Mouse (Mus musculus): ENCODE results near the gene Ppp1r32. TPM values are rescaled to one million over a fixed set of nuclear protein-coding genes. Genes with fewer than 3 reads are reported as not detected.
A peak's percentile ranks its signal among the peaks of the same experiment; 100 is the strongest.

Ppp1r32 gene
- polyA plus RNA-seq, 1 experiment from 2014 or later = 0.14 TPM

- no peaks in the 10 kb centered on the region for H3K36me3 ChIP-seq (ENCODE audit: control insufficient read depth, insufficient read depth, low read length)
- WGBS = 34% methylated on average over 6 of the region's 6 CpGs
- no peak overlapping the region for H3K9ac ChIP-seq (ENCODE audit: low read length)
- H3K4me1 ChIP-seq (replicated peaks; ENCODE audit: control insufficient read depth, insufficient read depth, low read length) = peaks cover 47% of the 10 kb centered on the region
- H3K27ac ChIP-seq (ENCODE audit: low read depth) = peak overlapping the region; percentile 64
- H3K9me3 ChIP-seq (ENCODE audit: control insufficient read depth, low read length) = no peaks in the 10 kb centered on the region
- H3K27me3 ChIP-seq (replicated peaks; ENCODE audit: control insufficient read depth, insufficient read depth, low read length) = no peaks in the 10 kb centered on the region
- DNase-seq (ENCODE audit: low spot score) (no peak), ATAC-seq (replicated peaks; ENCODE audit: low FRiP score, low TSS enrichment, low read depth) (no peak)
- no peak overlapping the region for H3K4me3 ChIP-seq (ENCODE audit: low read depth, low read length)
- H3K4me2 ChIP-seq (ENCODE audit: low read length) = no peak overlapping the region
These were observed 55.9 kb downstream of the Ppp1r32 start for GRCm38 (mm10) chr19:10426793-10427192.

- no peak overlapping the region for H3K9ac ChIP-seq (ENCODE audit: low read length)
These were observed 56.4 kb downstream of the Ppp1r32 start for GRCm38 (mm10) chr19:10426312-10426711.

GRCm38 (mm10) chr19:10425484-10426270, 57.1 kb downstream of the Ppp1r32 start:
- ATAC-seq (replicated peaks; ENCODE audit: low FRiP score, low TSS enrichment, low read depth) (peak; percentile 28; the same call in 1 of the 2 replicates), DNase-seq (ENCODE audit: low spot score) (no peak)
- no peaks in the 10 kb centered on the region for H3K36me3 ChIP-seq (ENCODE audit: control insufficient read depth, insufficient read depth, low read length)
- no peaks in the 10 kb centered on the region for H3K9me3 ChIP-seq (ENCODE audit: control insufficient read depth, low read length)
- no peak overlapping the region for H3K9ac ChIP-seq (ENCODE audit: low read length)
- H3K27me3 ChIP-seq (replicated peaks; ENCODE audit: control insufficient read depth, insufficient read depth, low read length) = no peaks in the 10 kb centered on the region
- WGBS = 38% methylated on average over 13 of the region's 13 CpGs
- peak overlapping the region; percentile 64 for H3K27ac ChIP-seq (ENCODE audit: low read depth)
- no peak overlapping the region for H3K4me3 ChIP-seq (ENCODE audit: low read depth, low read length)
- H3K4me1 ChIP-seq (replicated peaks; ENCODE audit: control insufficient read depth, insufficient read depth, low read length) = peaks cover 53% of the 10 kb centered on the region
- no peak overlapping the region; the same call in 1 of the 2 replicates for H3K4me2 ChIP-seq (ENCODE audit: low read length)

More at GRCm38 (mm10) chr19:10426312-10426711, 56.4 kb downstream of the Ppp1r32 start:
- Histone ChIP-seq H3K9me3 (ENCODE audit: control insufficient read depth, low read length) (no peaks in the 10 kb centered on the region), H3K27ac (ENCODE audit: low read depth) (peak overlapping the region; percentile 64), H3K4me3 (ENCODE audit: low read depth, low read length) (no peak overlapping the region), H3K27me3 (replicated peaks; ENCODE audit: control insufficient read depth, insufficient read depth, low read length) (no peaks in the 10 kb centered on the region), H3K4me1 (replicated peaks; ENCODE audit: control insufficient read depth, insufficient read depth, low read length) (peaks cover 52% of the 10 kb centered on the region), H3K4me2 (ENCODE audit: low read length) (no peak overlapping the region; the same call in 1 of the 2 replicates), H3K36me3 (ENCODE audit: control insufficient read depth, insufficient read depth, low read length) (no peaks in the 10 kb centered on the region)
- no peak for ATAC-seq (replicated peaks; ENCODE audit: low FRiP score, low TSS enrichment, low read depth)
- no peak for DNase-seq (ENCODE audit: low spot score)
- WGBS = 26% methylated on average over 24 of the region's 25 CpGs

GRCm38 (mm10) chr19:10424751-10425150, 58.0 kb downstream of the Ppp1r32 start:
- no peak overlapping the region for H3K9ac ChIP-seq (ENCODE audit: low read length)
- H3K4me1 ChIP-seq (replicated peaks; ENCODE audit: control insufficient read depth, insufficient read depth, low read length) = peaks cover 46% of the 10 kb centered on the region
- no peak overlapping the region for H3K27ac ChIP-seq (ENCODE audit: low read depth)
- WGBS = 34% methylated on average over 1 of the region's 1 CpGs
- H3K27me3 ChIP-seq (replicated peaks; ENCODE audit: control insufficient read depth, insufficient read depth, low read length) = no peaks in the 10 kb centered on the region
- no peak overlapping the region for H3K4me3 ChIP-seq (ENCODE audit: low read depth, low read length)
- no peaks in the 10 kb centered on the region for H3K9me3 ChIP-seq (ENCODE audit: control insufficient read depth, low read length)
- no peak overlapping the region for H3K4me2 ChIP-seq (ENCODE audit: low read length)
- no peak for DNase-seq (ENCODE audit: low spot score)
- ATAC-seq (replicated peaks; ENCODE audit: low FRiP score, low TSS enrichment, low read depth) = no peak
- H3K36me3 ChIP-seq (ENCODE audit: control insufficient read depth, insufficient read depth, low read length) = no peaks in the 10 kb centered on the region

Other genes with a start within 250 kb of the Ppp1r32 start
- 26.0 and 26.3 TPM in 2 replicates for gene Myrf, start 242.2 kb downstream of the Ppp1r32 start, polyA plus RNA-seq (2014; fragmentation: Nextera tagmentation; extraction: Ambion mirVana)
- 4.2 and 4.7 TPM in 2 replicates for gene Dagla, start 178.1 kb downstream of the Ppp1r32 start, polyA plus RNA-seq (2014; fragmentation: Nextera tagmentation; extraction: Ambion mirVana)
- 1.5 TPM in 2 replicates for gene Syt7, start 93.8 kb downstream of the Ppp1r32 start, polyA plus RNA-seq (2014; fragmentation: Nextera tagmentation; extraction: Ambion mirVana)
- 0.35 and 0.60 TPM in 2 replicates for gene Lrrc10b, start 25.5 kb downstream of the Ppp1r32 start, polyA plus RNA-seq (2014; fragmentation: Nextera tagmentation; extraction: Ambion mirVana)
- gene Cpsf7, start 42.3 kb upstream of the Ppp1r32 start, polyA plus RNA-seq (2014; fragmentation: Nextera tagmentation; extraction: Ambion mirVana) = 51.0 and 55.1 TPM in 2 replicates
- 61.9 and 62.5 TPM in 2 replicates for gene Sdhaf2, start 43.2 kb upstream of the Ppp1r32 start, polyA plus RNA-seq (2014; fragmentation: Nextera tagmentation; extraction: Ambion mirVana)
- gene Tmem216, start 73.3 kb upstream of the Ppp1r32 start, polyA plus RNA-seq (2014; fragmentation: Nextera tagmentation; extraction: Ambion mirVana) = 46.0 and 46.9 TPM in 2 replicates
- gene Cyb561a3, start 94.2 kb upstream of the Ppp1r32 start, polyA plus RNA-seq (2014; fragmentation: Nextera tagmentation; extraction: Ambion mirVana) = 18.0 and 19.4 TPM in 2 replicates
- gene Tmem138, start 94.4 kb upstream of the Ppp1r32 start, polyA plus RNA-seq (2014; fragmentation: Nextera tagmentation; extraction: Ambion mirVana) = 35.9 and 38.5 TPM in 2 replicates
- 324 and 358 TPM in 2 replicates for gene Ddb1, start 122.4 kb upstream of the Ppp1r32 start, polyA plus RNA-seq (2014; fragmentation: Nextera tagmentation; extraction: Ambion mirVana)
- 18.3 and 22.3 TPM in 2 replicates for gene Tkfc, start 122.7 kb upstream of the Ppp1r32 start, polyA plus RNA-seq (2014; fragmentation: Nextera tagmentation; extraction: Ambion mirVana)
- 1.5 and 2.8 TPM in 2 replicates for gene Vwce, start 151.3 kb upstream of the Ppp1r32 start, polyA plus RNA-seq (2014; fragmentation: Nextera tagmentation; extraction: Ambion mirVana)
- gene Pga5, start 195.1 kb upstream of the Ppp1r32 start, polyA plus RNA-seq (2014; fragmentation: Nextera tagmentation; extraction: Ambion mirVana) = 0.34 TPM in 1 of 2 replicates, not detected in the other
- 27.8 and 31.1 TPM in 2 replicates for gene Vps37c, start 205.8 kb upstream of the Ppp1r32 start, polyA plus RNA-seq (2014; fragmentation: Nextera tagmentation; extraction: Ambion mirVana)

Measured in intestine, embryonic 14.5 days (tissue).